Mouse (Mus musculus): ENCODE measurements around the gene Ccdc6. TPM values are rescaled to one million over a fixed set of nuclear protein-coding genes. Genes with fewer than 3 reads are reported as not detected.

Ccdc6 gene
- polyA plus RNA-seq, 1 experiment from 2014 or later: 18.3 TPM

GRCm38 (mm10) chr10:70139368-70139767, 42.4 kb downstream of the Ccdc6 start:
- peaks cover 19% of the 10 kb centered on the region for H3K36me3 ChIP-seq (ENCODE audit: insufficient read depth, low read length)
- H3K27me3 ChIP-seq (ENCODE audit: insufficient read depth, low read length): no peaks in the 10 kb centered on the region
- H3K9me3 ChIP-seq (ENCODE audit: low read length): no peaks in the 10 kb centered on the region; the same call in 1 of the 2 replicates
- no peak overlapping the region for H3K4me2 ChIP-seq (replicated peaks; ENCODE audit: low read depth, low read length)
- H3K9ac ChIP-seq (replicated peaks; ENCODE audit: low read length): no peak overlapping the region
- WGBS: 92% methylated on average over 6 of the region's 6 CpGs
- H3K27ac ChIP-seq (ENCODE audit: low read length): no peak overlapping the region
- 0 out of 2 replicates have a peak, but pooled peaks cover 3% of the 10 kb centered on the region for H3K4me1 ChIP-seq (ENCODE audit: insufficient read depth, low read length)
- H3K4me3 ChIP-seq (ENCODE audit: low read length): no peak overlapping the region
- no peak for ATAC-seq (ENCODE audit: low FRiP score, low TSS enrichment)

GRCm38 (mm10) chr10:70140414-70140813, 43.5 kb downstream of the Ccdc6 start:
- Histone ChIP-seq H3K36me3 (ENCODE audit: insufficient read depth, low read length) (peaks cover 28% of the 10 kb centered on the region), H3K4me1 (ENCODE audit: insufficient read depth, low read length) (0 out of 2 replicates have a peak, but pooled peaks cover 3% of the 10 kb centered on the region), H3K4me3 (ENCODE audit: low read length) (no peak overlapping the region), H3K27me3 (ENCODE audit: insufficient read depth, low read length) (no peaks in the 10 kb centered on the region), H3K9me3 (ENCODE audit: low read length) (no peaks in the 10 kb centered on the region; the same call in 1 of the 2 replicates), H3K4me2 (replicated peaks; ENCODE audit: low read depth, low read length) (no peak overlapping the region), H3K27ac (ENCODE audit: low read length) (no peak overlapping the region), H3K9ac (replicated peaks; ENCODE audit: low read length) (no peak overlapping the region)
- 88% methylated on average over 12 of the region's 12 CpGs for WGBS
- ATAC-seq (ENCODE audit: low FRiP score, low TSS enrichment): peak; percentile 31; the same call in 1 of the 2 replicates

GRCm38 (mm10) chr10:70142623-70143022, 45.7 kb downstream of the Ccdc6 start:
- WGBS: 93% methylated on average over 17 of the region's 17 CpGs
- H3K36me3 ChIP-seq (ENCODE audit: insufficient read depth, low read length): peaks cover 50% of the 10 kb centered on the region

GRCm38 (mm10) chr10:70144004-70144557, 47.2 kb downstream of the Ccdc6 start:
- Histone ChIP-seq H3K27ac (ENCODE audit: low read length) (no peak overlapping the region), H3K36me3 (ENCODE audit: insufficient read depth, low read length) (peaks cover 52% of the 10 kb centered on the region), H3K27me3 (ENCODE audit: insufficient read depth, low read length) (no peaks in the 10 kb centered on the region), H3K9ac (replicated peaks; ENCODE audit: low read length) (no peak overlapping the region), H3K4me1 (ENCODE audit: insufficient read depth, low read length) (peaks cover 5% of the 10 kb centered on the region), H3K9me3 (ENCODE audit: low read length) (peaks cover 3% of the 10 kb centered on the region; the same call in 1 of the 2 replicates), H3K4me3 (ENCODE audit: low read length) (no peak overlapping the region), H3K4me2 (replicated peaks; ENCODE audit: low read depth, low read length) (no peak overlapping the region)
- ATAC-seq (ENCODE audit: low FRiP score, low TSS enrichment): no peak
- 67% methylated on average over 10 of the region's 10 CpGs for WGBS

More at GRCm38 (mm10) chr10:70142623-70143022, 45.7 kb downstream of the Ccdc6 start:
- Histone ChIP-seq H3K27ac (ENCODE audit: low read length) (no peak overlapping the region), H3K9me3 (ENCODE audit: low read length) (peaks cover 3% of the 10 kb centered on the region; the same call in 1 of the 2 replicates), H3K4me2 (replicated peaks; ENCODE audit: low read depth, low read length) (no peak overlapping the region), H3K4me1 (ENCODE audit: insufficient read depth, low read length) (0 out of 2 replicates have a peak, but pooled peaks cover 3% of the 10 kb centered on the region), H3K9ac (replicated peaks; ENCODE audit: low read length) (no peak overlapping the region), H3K27me3 (ENCODE audit: insufficient read depth, low read length) (no peaks in the 10 kb centered on the region), H3K4me3 (ENCODE audit: low read length) (no peak overlapping the region)
- no peak for ATAC-seq (ENCODE audit: low FRiP score, low TSS enrichment)

GRCm38 (mm10) chr10:70145873-70146272, 49.0 kb downstream of the Ccdc6 start:
- H3K4me3 ChIP-seq (ENCODE audit: low read length): no peak overlapping the region
- H3K27ac ChIP-seq (ENCODE audit: low read length): no peak overlapping the region
- H3K36me3 ChIP-seq (ENCODE audit: insufficient read depth, low read length): peaks cover 54% of the 10 kb centered on the region
- no peak overlapping the region for H3K4me2 ChIP-seq (replicated peaks; ENCODE audit: low read depth, low read length)
- peaks cover 8% of the 10 kb centered on the region for H3K4me1 ChIP-seq (ENCODE audit: insufficient read depth, low read length)
- peaks cover 3% of the 10 kb centered on the region; the same call in 1 of the 2 replicates for H3K9me3 ChIP-seq (ENCODE audit: low read length)
- no peaks in the 10 kb centered on the region for H3K27me3 ChIP-seq (ENCODE audit: insufficient read depth, low read length)
- WGBS: 97% methylated on average over 12 of the region's 12 CpGs
- H3K9ac ChIP-seq (replicated peaks; ENCODE audit: low read length): no peak overlapping the region
- ATAC-seq (ENCODE audit: low FRiP score, low TSS enrichment): no peak

GRCm38 (mm10) chr10:70149093-70149492, 52.2 kb downstream of the Ccdc6 start:
- peaks cover 3% of the 10 kb centered on the region; the same call in 1 of the 2 replicates for H3K9me3 ChIP-seq (ENCODE audit: low read length)
- no peak overlapping the region for H3K4me2 ChIP-seq (replicated peaks; ENCODE audit: low read depth, low read length)
- peaks cover 43% of the 10 kb centered on the region for H3K36me3 ChIP-seq (ENCODE audit: insufficient read depth, low read length)
- H3K9ac ChIP-seq (replicated peaks; ENCODE audit: low read length): no peak overlapping the region
- H3K27ac ChIP-seq (ENCODE audit: low read length): 0 out of 2 replicates have a peak overlapping the region, but pooled peaks have one; percentile 45
- no peak for ATAC-seq (ENCODE audit: low FRiP score, low TSS enrichment)
- H3K4me1 ChIP-seq (ENCODE audit: insufficient read depth, low read length): peaks cover 22% of the 10 kb centered on the region
- no peak overlapping the region for H3K4me3 ChIP-seq (ENCODE audit: low read length)
- H3K27me3 ChIP-seq (ENCODE audit: insufficient read depth, low read length): no peaks in the 10 kb centered on the region
- WGBS: 10% methylated on average over 7 of the region's 7 CpGs

GRCm38 (mm10) chr10:70150301-70150700, 53.4 kb downstream of the Ccdc6 start:
- no peak overlapping the region for H3K4me2 ChIP-seq (replicated peaks; ENCODE audit: low read depth, low read length)
- H3K9ac ChIP-seq (replicated peaks; ENCODE audit: low read length): no peak overlapping the region
- no peak overlapping the region for H3K4me3 ChIP-seq (ENCODE audit: low read length)
- H3K36me3 ChIP-seq (ENCODE audit: insufficient read depth, low read length): peaks cover 40% of the 10 kb centered on the region
- no peak for ATAC-seq (ENCODE audit: low FRiP score, low TSS enrichment)
- H3K9me3 ChIP-seq (ENCODE audit: low read length): peaks cover 3% of the 10 kb centered on the region; the same call in 1 of the 2 replicates
- 55% methylated on average over 4 of the region's 4 CpGs for WGBS
- H3K4me1 ChIP-seq (ENCODE audit: insufficient read depth, low read length): peaks cover 22% of the 10 kb centered on the region
- no peaks in the 10 kb centered on the region for H3K27me3 ChIP-seq (ENCODE audit: insufficient read depth, low read length)
- no peak overlapping the region for H3K27ac ChIP-seq (ENCODE audit: low read length)

GRCm38 (mm10) chr10:70151171-70151570, 54.2 kb downstream of the Ccdc6 start:
- peaks cover 22% of the 10 kb centered on the region for H3K4me1 ChIP-seq (ENCODE audit: insufficient read depth, low read length)
- no peak overlapping the region for H3K9ac ChIP-seq (replicated peaks; ENCODE audit: low read length)
- H3K9me3 ChIP-seq (ENCODE audit: low read length): no peaks in the 10 kb centered on the region
- WGBS: 86% methylated on average over 10 of the region's 10 CpGs
- H3K4me3 ChIP-seq (ENCODE audit: low read length): no peak overlapping the region
- H3K27ac ChIP-seq (ENCODE audit: low read length): no peak overlapping the region
- no peaks in the 10 kb centered on the region for H3K27me3 ChIP-seq (ENCODE audit: insufficient read depth, low read length)
- no peak overlapping the region for H3K4me2 ChIP-seq (replicated peaks; ENCODE audit: low read depth, low read length)
- peaks cover 40% of the 10 kb centered on the region for H3K36me3 ChIP-seq (ENCODE audit: insufficient read depth, low read length)
- ATAC-seq (ENCODE audit: low FRiP score, low TSS enrichment): no peak

GRCm38 (mm10) chr10:70152190-70152743, 55.3 kb downstream of the Ccdc6 start:
- Histone ChIP-seq H3K4me1 (ENCODE audit: insufficient read depth, low read length) (peaks cover 22% of the 10 kb centered on the region), H3K9ac (replicated peaks; ENCODE audit: low read length) (no peak overlapping the region), H3K36me3 (ENCODE audit: insufficient read depth, low read length) (peaks cover 40% of the 10 kb centered on the region), H3K4me2 (replicated peaks; ENCODE audit: low read depth, low read length) (no peak overlapping the region), H3K27ac (ENCODE audit: low read length) (peak overlapping the region; percentile 55), H3K9me3 (ENCODE audit: low read length) (no peaks in the 10 kb centered on the region; the same call in 1 of the 2 replicates), H3K4me3 (ENCODE audit: low read length) (no peak overlapping the region), H3K27me3 (ENCODE audit: insufficient read depth, low read length) (no peaks in the 10 kb centered on the region)
- ATAC-seq (ENCODE audit: low FRiP score, low TSS enrichment): no peak
- WGBS: 32% methylated on average over 12 of the region's 12 CpGs

- Histone ChIP-seq H3K9ac (replicated peaks; ENCODE audit: low read length) (no peak overlapping the region), H3K4me3 (ENCODE audit: low read length) (no peak overlapping the region), H3K27ac (ENCODE audit: low read length) (no peak overlapping the region), H3K27me3 (ENCODE audit: insufficient read depth, low read length) (no peaks in the 10 kb centered on the region), H3K4me1 (ENCODE audit: insufficient read depth, low read length) (peaks cover 20% of the 10 kb centered on the region), H3K36me3 (ENCODE audit: insufficient read depth, low read length) (peaks cover 34% of the 10 kb centered on the region), H3K4me2 (replicated peaks; ENCODE audit: low read depth, low read length) (no peak overlapping the region), H3K9me3 (ENCODE audit: low read length) (no peaks in the 10 kb centered on the region; the same call in 1 of the 2 replicates)
- no peak for ATAC-seq (ENCODE audit: low FRiP score, low TSS enrichment)
- 75% methylated on average over 16 of the region's 16 CpGs for WGBS
Measured at GRCm38 (mm10) chr10:70153810-70154209, 56.9 kb downstream of the Ccdc6 start.
